Mouse (Mus musculus) lung, postnatal 14 days (tissue): ENCODE measurements around the gene Pds5b.
"Not testable (repeated sequence)": the region's sequence is repeated elsewhere in the genome, so short reads cannot be mapped to it uniquely, and the experiment has no call there.

Source experiments
- DNase-seq: peaks from one replicate; pipeline ENCODE4 v3.0.0; 2021

Gene Pds5b

GRCm38 (mm10) chr5:150706651-150707050, 33.1 kb downstream of the Pds5b start:
- DNase-seq = peak; percentile 2

GRCm38 (mm10) chr5:150707181-150707580, 33.6 kb downstream of the Pds5b start:
- DNase-seq = not testable (repeated sequence)

GRCm38 (mm10) chr5:150711503-150711902, 38.0 kb downstream of the Pds5b start:
- no peak for DNase-seq

- peak; percentile 14 for DNase-seq
Observed at GRCm38 (mm10) chr5:150713431-150713830, 39.9 kb downstream of the Pds5b start.

DNA sequence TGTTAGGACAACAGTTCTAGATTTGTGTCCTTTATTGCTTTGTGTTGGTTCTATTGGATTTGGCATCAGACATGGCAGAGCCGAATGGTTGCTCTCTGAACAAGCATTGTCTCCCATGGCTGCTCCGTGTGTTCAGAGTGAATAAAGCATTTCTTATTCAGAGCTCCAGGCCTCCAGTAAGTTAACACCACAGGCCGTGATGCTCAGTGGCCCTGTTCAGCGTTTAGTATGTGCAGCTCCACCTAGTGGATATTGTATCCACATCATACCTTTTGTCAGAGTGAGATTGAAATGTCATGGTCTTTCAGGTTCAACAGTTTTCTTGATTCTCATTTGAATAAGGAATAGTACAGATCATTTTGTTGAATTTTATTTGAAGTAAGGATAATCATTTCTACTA, 44.2 kb downstream of the Pds5b start:
- DNase-seq = peak; percentile 21

- DNase-seq = no peak
Observed at GRCm38 (mm10) chr5:150724641-150725040, 51.1 kb downstream of the Pds5b start.

GRCm38 (mm10) chr5:150737028-150737427, 63.5 kb downstream of the Pds5b start:
- not testable (repeated sequence) for DNase-seq

DNA sequence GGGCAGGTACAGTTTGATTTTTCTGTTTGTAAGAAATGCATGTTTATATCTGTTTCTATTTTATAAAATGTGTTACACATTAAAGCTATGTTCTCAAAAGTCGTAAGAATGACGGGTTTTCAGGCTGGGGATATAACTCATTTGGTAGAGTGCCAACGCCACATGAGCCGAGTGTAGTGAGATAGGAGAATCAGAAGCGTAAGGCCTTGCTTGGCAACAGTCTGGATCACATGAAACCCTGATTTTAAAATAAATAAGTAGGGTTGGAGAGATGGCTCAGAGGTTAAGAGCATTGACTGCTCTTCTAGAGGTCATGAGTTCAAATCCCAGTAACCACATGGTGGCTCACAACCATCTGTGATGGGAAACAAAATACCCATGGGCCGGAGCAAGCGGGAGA, 65.8 kb downstream of the Pds5b start:
- DNase-seq = no peak

DNA sequence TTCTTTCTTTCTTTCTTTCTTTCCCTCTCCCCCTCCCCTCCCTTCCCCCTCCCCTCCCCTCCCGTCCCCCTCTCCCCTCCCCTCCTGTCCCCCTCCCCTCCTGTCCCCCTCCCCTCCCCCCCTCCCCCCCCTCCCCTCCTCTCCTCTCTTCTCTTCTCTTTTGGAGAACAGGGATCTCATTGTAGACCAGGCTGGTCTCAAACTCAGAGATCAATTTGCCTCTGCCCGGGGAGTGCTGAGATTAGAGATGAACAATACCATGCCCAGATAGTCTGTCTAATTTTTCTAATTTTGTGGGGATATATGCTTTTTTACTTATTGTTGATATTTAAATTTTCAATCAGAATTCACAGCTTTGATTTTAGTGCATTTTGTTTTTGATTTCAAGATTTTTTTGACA, 67.1 kb downstream of the Pds5b start:
- DNase-seq = no peak

DNA sequence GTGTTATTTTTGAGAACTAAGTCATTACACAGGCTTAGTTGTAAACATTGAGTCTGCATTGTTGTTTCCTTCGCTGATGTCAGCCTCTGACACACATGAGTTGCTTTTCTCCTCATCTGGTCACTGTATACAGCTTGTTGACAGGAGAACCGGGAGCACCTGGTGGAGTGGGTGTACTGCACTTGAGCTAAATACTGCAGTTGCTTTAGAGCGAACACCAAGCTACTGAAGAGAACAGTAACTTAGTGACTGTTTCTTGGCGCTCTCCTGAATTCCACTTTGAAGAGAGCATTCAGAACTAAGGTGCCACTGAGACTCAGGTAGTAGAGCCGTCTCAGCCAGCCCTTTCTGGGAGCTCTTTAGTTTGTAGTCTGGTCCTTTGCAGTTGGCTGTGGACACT, 83.1 kb downstream of the Pds5b start:
- no peak for DNase-seq

- DNase-seq = no peak
Observed at GRCm38 (mm10) chr5:150772403-150772802, 98.9 kb downstream of the Pds5b start.

- DNase-seq = no peak
Observed at GRCm38 (mm10) chr5:150773083-150773482, 99.5 kb downstream of the Pds5b start.

DNA sequence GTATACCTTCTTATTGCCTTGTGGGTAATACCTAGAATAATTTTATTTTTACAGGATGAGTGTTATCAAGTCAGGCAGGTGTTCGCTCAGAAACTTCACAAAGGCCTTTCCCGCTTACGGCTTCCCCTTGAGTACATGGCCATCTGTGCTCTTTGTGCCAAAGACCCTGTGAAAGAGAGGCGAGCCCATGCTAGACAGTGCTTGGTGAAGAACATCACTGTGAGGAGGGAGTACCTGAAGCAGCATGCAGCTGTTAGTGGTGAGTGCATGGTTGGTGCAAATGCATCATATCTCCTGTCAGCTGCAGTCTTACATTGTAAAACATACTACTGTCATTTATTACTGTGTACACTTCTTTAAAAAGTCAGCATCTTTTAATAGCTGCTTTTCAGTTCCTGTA, 114.7 kb downstream of the Pds5b start:
- DNase-seq = no peak

DNA sequence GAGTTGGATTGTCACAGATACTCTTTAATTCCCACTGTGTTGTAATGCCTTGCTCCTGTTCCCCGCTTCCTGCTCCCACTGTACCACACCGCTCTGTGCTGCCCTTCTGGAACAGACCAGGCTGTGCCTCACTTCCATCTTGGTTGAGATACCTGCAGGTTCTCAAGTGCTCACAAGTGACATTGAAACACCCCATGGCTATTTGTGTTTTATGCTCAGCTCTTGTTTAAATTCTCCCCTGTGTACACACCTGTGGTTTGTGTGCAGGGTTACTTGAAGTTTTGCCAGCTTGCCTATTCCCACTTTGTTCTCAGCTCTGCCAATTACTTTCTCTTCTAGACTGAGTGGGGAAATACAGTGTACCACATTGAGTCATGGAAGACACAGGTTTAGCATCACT, 115.5 kb downstream of the Pds5b start:
- DNase-seq = no peak

DNA sequence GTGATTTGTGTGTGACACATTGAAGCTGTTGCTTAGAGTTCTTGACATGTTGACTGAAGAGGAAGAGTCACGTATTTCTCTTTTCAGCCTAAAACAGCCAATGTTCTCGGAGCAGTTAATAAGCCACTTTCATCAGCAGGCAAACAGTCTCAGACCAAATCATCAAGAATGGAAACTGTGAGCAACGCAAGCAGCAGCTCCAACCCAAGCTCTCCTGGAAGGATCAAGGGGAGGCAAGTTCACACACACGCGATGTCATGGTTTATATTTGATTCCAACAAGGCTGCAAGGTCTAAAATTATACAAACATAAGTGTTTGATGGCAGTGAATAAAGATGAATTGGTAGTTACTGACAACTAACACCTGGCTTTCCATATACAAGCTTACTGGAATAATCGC, 120.6 kb downstream of the Pds5b start:
- DNase-seq = no peak

DNA sequence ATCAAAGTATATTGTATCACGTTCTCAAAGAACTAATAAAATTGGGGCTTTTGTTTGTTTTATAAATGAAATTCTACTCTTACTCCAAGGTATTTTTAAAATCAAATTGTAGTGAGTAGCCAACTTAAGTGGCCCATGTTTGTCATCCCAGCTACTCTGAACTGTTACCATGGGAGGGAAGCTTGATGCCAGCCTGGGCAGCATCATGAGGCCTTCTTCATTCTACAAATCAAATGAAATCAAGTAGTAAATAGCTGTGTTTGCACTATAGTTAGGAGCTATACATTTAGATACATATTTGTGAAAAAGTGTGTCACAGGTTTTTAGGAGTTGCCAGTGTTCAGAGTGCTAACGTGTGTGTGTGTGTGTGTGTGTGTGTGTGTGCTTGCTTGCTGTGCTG, 126.5 kb downstream of the Pds5b start:
- no peak for DNase-seq

- no peak for DNase-seq
Observed at GRCm38 (mm10) chr5:150814111-150814990, 140.8 kb downstream of the Pds5b start.

DNA sequence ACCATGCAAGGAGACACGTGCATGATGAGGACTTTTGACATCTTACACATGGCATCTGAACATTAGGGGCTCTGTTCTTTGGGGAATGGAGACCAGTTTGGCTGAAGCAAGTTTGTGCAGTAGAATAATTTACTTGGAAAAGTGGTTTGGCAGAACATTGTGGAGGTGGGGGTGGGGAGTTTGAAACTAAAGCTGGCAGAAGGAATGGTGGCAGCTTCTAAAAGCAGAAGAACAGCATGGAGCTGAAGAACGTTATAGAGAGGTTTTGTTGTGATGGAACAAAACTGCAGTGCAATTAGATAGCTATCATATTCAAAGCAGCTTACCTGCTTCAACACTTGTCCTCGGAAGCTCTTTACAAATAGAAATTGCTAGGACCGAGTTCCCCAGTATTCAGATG, 141.9 kb downstream of the Pds5b start:
- DNase-seq = no peak

- no peak for DNase-seq
Observed at GRCm38 (mm10) chr5:150816775-150817174, 143.2 kb downstream of the Pds5b start.

DNA sequence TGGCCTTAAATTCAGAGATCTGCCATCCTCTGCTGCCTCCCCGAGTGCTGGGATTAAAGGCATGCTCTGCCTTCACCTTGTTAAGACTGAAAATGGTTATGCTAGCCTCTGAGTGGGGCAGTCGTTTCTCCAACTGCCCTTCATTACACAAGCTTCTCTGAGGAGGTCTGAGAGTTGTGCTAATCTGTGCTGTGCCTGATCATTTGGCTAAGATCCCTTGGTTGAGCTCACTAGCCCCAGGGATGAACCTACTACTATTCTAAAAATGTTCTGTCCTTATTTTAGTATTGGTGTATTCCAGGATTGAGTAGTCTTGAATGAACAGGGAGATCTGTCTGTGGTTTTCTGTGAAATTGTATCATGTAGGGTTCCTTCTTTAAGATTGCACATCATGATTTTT, 144.5 kb downstream of the Pds5b start:
- DNase-seq = no peak

DNA sequence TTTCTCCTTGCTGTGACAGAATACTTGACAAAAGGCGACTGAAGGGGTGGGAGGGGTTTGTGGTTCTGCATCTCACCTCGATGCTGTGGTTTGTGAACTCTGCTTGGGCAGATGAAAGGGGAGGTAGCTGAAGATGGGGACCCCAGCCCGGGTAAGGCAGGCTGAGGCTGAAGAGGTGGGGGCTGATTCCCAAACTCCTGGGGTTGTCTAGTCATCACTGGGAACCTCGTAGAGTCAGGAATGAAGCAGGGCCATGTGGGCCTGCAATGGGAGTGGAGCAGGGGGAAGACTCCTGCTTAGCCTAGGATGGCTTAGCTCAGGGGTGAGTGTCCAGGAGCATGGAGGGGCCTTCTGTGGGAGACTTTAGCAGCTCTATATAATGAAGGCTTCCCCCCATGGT, 145.3 kb downstream of the Pds5b start:
- DNase-seq = no peak

GRCm38 (mm10) chr5:150819520-150819919, 146.0 kb downstream of the Pds5b start:
- DNase-seq = no peak

DNA sequence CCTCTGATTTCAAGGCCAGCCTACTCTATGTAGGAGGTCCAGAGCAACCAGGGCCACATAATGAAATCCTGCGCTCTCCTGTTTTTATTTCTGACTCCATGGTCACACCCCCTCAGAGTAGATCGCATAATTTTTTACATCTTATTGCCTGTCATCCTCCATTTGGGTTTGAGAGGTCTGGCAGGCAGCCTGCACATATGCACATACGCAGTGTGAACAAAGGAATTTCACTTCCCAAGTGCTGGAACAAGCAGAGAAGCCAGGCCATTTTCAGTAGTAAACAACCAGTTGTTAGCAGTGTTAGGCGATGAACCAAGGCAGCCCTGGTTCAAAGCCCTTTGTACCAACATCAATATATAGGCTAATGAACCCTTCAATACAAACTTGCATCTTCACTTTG, 147.6 kb downstream of the Pds5b start:
- no peak for DNase-seq

DNA sequence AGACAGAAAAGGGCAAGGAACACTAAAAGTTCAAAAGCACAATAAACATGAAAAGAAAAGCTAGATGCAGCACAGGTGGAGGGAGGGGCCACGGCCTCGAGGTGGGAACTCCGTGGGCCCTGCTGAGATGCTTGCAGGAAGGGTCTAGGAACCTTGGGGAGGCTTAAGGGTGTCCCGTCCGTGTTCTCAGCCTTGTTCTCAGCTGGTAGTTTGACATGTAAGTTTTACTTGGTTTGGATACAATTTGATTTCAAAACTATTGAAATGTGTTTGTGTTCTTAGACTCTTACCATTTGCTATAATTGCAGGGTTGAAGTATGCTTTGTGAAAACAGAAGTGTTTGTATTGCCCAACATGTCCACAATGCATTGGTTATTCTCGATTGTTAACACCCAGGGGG, 149.2 kb downstream of the Pds5b start:
- no peak for DNase-seq

GRCm38 (mm10) chr5:150823361-150823760, 149.8 kb downstream of the Pds5b start:
- no peak for DNase-seq
